Mouse (Mus musculus): ENCODE data around the gene Them7. TPM values are rescaled to one million over a fixed set of nuclear protein-coding genes. Genes with fewer than 3 reads are reported as not detected.
A peak's percentile ranks its signal among the peaks of the same experiment; 100 is the strongest.

Gene Them7
- polyA plus RNA-seq, 1 experiment from 2014 or later, result 0.58 TPM

DNA sequence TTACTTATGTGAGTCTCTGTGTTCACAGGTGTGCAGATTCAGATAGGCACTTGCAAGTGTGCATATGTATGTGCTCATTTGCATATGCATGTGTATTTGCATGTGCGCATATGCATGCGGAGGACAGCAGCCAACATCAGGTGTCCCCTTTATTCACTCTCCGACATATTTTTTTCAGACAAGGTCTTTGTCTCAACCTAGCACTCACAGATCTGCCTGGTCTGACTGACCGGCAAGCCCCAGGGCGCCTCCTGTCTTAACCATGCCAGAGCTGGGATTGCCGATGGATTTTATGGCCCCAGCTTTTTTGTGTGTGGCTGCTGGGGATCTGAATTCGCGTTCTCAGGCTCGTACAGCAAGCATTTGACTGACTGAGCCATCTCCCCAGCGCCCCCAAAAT lies 146.1 kb downstream of the Them7 start:
- Histone ChIP-seq H3K27ac (no peak overlapping the region), H3K4me2 (replicated peaks) (peak overlapping the region; percentile 48), H3K4me3 (no peak overlapping the region), H3K4me1 (peaks cover 7% of the 10 kb centered on the region), H3K9ac (0 out of 2 replicates have a peak overlapping the region, but pooled peaks have one; percentile 22), H3K9me3 (no peaks in the 10 kb centered on the region), H3K36me3 (no peaks in the 10 kb centered on the region), H3K27me3 (replicated peaks) (no peaks in the 10 kb centered on the region)
- WGBS, result 4% methylated on average over 10 of the region's 10 CpGs
- ATAC-seq (ENCODE audit: low FRiP score, low read depth), result peak; percentile 49; the same call in 1 of the 2 replicates

DNA sequence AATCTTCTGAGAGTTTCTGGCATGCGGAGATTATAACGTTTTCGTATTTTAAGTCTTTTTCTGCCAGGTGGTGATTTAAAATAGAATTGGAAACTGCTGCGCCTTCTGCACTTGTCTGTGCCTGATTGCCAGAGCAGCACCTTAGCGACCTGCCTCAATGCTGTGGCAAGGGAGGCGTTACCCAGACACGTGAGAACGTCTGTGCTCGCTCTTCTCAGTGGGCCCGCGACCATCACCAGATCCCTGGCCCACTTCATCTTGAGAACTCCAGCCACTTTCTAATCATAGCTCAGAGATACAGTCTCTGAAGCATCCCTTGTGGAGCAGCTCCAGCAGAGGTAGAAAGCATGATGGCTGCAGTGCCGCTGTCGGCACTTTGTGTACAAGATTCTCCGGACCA lies 146.6 kb downstream of the Them7 start:
- WGBS, result 26% methylated on average over 14 of the region's 14 CpGs
- no peak for ATAC-seq (ENCODE audit: low FRiP score, low read depth)

DNA sequence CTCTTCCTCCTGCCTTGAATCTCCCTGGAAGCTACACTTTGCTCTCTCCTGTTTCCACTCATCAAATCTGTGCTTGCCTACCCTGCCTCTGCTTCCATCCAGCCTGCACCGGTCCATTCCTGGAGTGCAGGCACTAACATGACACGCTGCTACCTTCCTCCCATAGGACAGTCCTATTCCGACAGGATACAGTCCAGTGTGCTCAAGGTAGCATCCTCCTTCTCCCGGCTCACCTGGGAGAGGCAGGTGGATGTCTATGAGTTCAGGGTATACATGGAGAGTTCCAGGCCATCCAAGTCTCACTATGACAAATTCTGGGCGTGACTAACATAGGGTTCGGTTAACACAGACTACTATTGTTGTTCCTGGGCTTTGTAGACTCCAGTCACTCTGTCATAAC lies 148.0 kb downstream of the Them7 start:
- whole genome bisulfite sequencing, result 94% methylated on average over 6 of the region's 6 CpGs
- H3K4me3 ChIP-seq, result no peak overlapping the region
- peaks cover 7% of the 10 kb centered on the region for H3K4me1 ChIP-seq
- H3K9me3 ChIP-seq, result no peaks in the 10 kb centered on the region
- H3K36me3 ChIP-seq, result no peaks in the 10 kb centered on the region
- H3K4me2 ChIP-seq (replicated peaks), result no peak overlapping the region
- H3K27ac ChIP-seq, result no peak overlapping the region
- ATAC-seq (ENCODE audit: low FRiP score, low read depth), result 0 out of 2 replicates have a peak, but pooled peaks have one; percentile 65
- H3K27me3 ChIP-seq (replicated peaks), result no peaks in the 10 kb centered on the region
- H3K9ac ChIP-seq, result no peak overlapping the region

More for the DNA sequence above, 146.6 kb downstream of the Them7 start:
- H3K9me3 ChIP-seq, result no peaks in the 10 kb centered on the region
- H3K9ac ChIP-seq, result 0 out of 2 replicates have a peak overlapping the region, but pooled peaks have one; percentile 22
- H3K4me1 ChIP-seq, result peaks cover 7% of the 10 kb centered on the region
- H3K27me3 ChIP-seq (replicated peaks), result no peaks in the 10 kb centered on the region
- H3K4me3 ChIP-seq, result peak overlapping the region; percentile 18; the same call in 1 of the 2 replicates
- H3K27ac ChIP-seq, result no peak overlapping the region
- peak overlapping the region; percentile 48 for H3K4me2 ChIP-seq (replicated peaks)
- no peaks in the 10 kb centered on the region for H3K36me3 ChIP-seq

DNA sequence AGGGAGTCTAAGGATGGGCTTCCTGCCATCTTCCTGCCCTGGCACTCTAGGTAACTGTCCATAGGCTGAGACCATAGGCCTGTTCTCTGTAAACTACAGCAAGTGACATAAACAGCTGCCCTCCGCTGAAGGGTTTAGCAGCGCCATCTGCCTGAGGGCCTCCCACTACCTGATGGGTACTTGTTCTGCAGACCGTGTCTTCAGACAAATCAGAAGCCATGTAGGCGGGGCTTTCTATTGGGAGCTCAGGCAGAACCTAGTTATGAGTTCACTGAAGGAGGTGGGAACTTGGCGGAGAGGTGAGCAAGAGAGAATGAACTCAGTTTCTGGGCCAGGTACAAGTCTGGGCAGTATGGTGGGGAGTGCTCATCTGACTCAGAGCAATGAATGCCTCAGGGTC lies 148.6 kb downstream of the Them7 start:
- no peaks in the 10 kb centered on the region for H3K36me3 ChIP-seq
- H3K9ac ChIP-seq, result no peak overlapping the region
- H3K27ac ChIP-seq, result no peak overlapping the region
- H3K4me3 ChIP-seq, result no peak overlapping the region
- no peak overlapping the region for H3K4me2 ChIP-seq (replicated peaks)
- H3K4me1 ChIP-seq, result peaks cover 7% of the 10 kb centered on the region
- WGBS, result 86% methylated on average over 5 of the region's 5 CpGs
- ATAC-seq (ENCODE audit: low FRiP score, low read depth), result no peak
- H3K9me3 ChIP-seq, result no peaks in the 10 kb centered on the region
- H3K27me3 ChIP-seq (replicated peaks), result no peaks in the 10 kb centered on the region

DNA sequence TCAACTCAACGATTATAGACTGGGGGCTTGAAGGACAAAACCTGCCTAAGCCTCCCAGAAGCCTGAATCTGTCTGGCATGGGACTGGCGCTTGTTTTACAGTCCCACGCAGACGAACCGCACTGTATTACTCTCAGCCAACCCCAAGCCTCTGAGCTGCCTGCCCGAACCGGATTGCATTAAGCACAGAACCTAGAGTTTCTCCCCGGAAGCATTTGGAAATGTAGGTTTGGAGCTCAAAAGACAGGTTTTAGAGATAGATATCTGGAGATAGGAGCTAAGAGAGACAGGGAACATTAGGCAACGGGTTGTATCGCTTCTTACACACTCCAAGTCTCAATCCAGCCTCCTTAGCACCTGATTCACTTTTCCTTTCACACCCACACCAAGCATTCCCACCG lies 149.5 kb downstream of the Them7 start:
- Histone ChIP-seq H3K4me1 (peaks cover 7% of the 10 kb centered on the region), H3K4me2 (replicated peaks) (no peak overlapping the region), H3K27me3 (replicated peaks) (no peaks in the 10 kb centered on the region), H3K9ac (no peak overlapping the region), H3K4me3 (no peak overlapping the region), H3K9me3 (no peaks in the 10 kb centered on the region), H3K27ac (no peak overlapping the region), H3K36me3 (no peaks in the 10 kb centered on the region)
- WGBS, result 92% methylated on average over 11 of the region's 11 CpGs
- no peak for ATAC-seq (ENCODE audit: low FRiP score, low read depth)

DNA sequence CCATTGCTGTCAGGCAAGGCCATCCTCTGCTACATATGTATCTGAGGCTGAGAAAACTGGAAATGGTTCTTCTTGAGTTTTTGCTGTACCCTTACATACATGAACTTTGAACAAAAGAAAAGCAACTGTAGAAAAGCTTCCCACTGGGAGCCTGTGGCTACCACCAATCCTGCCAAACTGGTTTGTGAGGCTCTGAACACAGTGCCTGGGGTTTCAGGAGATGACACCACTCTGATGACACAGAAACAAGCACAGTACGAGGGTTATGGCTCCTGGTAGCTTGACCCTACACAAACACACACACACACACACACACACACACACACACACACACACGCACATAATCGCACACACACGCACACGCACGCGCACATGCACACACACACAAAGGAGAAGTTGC lies 151.1 kb downstream of the Them7 start:
- ATAC-seq (ENCODE audit: low FRiP score, low read depth), result no peak
- no peak overlapping the region for H3K9ac ChIP-seq
- no peaks in the 10 kb centered on the region for H3K9me3 ChIP-seq
- no peaks in the 10 kb centered on the region for H3K27me3 ChIP-seq (replicated peaks)
- no peaks in the 10 kb centered on the region for H3K36me3 ChIP-seq
- no peak overlapping the region for H3K27ac ChIP-seq
- 91% methylated on average over 7 of the region's 7 CpGs for WGBS
- H3K4me2 ChIP-seq (replicated peaks), result no peak overlapping the region
- H3K4me3 ChIP-seq, result no peak overlapping the region
- peaks cover 6% of the 10 kb centered on the region for H3K4me1 ChIP-seq

DNA sequence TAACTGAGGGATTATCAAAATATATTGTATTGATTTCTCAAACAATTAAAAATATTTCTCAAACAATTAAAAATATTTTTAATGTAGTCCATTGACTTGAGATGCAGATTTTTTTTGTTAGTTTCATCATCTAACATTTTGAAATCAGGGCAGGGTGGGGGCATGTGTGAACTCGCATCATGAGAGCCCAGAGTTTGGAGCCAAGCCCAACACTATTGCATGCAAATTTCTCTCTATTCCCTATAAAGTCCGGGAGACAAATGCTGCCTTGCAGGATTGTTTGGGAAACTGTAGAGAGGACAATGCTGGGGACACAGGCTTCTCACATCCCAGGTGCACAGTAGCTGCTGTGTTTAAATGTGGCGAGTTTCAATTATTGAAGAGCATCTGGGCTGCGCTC lies 151.6 kb downstream of the Them7 start:
- Histone ChIP-seq H3K4me2 (replicated peaks) (no peak overlapping the region), H3K9me3 (no peaks in the 10 kb centered on the region), H3K27me3 (replicated peaks) (no peaks in the 10 kb centered on the region), H3K27ac (no peak overlapping the region), H3K4me1 (peaks cover 3% of the 10 kb centered on the region), H3K4me3 (no peak overlapping the region), H3K36me3 (no peaks in the 10 kb centered on the region), H3K9ac (no peak overlapping the region)
- 83% methylated on average over 4 of the region's 4 CpGs for WGBS
- ATAC-seq (ENCODE audit: low FRiP score, low read depth), result no peak

DNA sequence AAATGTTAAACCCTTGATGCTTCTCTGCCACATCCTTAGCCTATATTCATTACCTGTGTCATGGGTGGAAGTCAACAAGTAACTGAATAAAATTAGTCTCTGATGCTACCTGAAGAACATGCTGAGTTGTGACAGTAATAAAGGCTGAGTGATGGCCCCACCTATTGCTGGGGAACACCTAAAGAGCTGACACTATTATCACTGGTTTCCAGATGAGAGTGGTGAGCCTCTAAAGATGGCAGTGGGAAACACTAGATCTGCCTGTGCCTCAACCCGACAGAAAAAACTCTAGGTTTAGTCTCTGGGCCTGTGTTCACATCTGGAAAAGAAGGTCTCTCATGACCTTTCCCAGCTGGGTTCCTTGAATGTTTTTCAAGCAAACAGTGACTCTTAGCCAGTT lies 155.6 kb downstream of the Them7 start:
- Histone ChIP-seq H3K27me3 (replicated peaks) (no peaks in the 10 kb centered on the region), H3K9ac (no peak overlapping the region), H3K9me3 (no peaks in the 10 kb centered on the region), H3K4me2 (replicated peaks) (no peak overlapping the region), H3K36me3 (no peaks in the 10 kb centered on the region), H3K4me1 (no peaks in the 10 kb centered on the region), H3K4me3 (no peak overlapping the region), H3K27ac (no peak overlapping the region)
- whole genome bisulfite sequencing, result 63% methylated on average over 1 of the region's 1 CpGs
- no peak for ATAC-seq (ENCODE audit: low FRiP score, low read depth)

DNA sequence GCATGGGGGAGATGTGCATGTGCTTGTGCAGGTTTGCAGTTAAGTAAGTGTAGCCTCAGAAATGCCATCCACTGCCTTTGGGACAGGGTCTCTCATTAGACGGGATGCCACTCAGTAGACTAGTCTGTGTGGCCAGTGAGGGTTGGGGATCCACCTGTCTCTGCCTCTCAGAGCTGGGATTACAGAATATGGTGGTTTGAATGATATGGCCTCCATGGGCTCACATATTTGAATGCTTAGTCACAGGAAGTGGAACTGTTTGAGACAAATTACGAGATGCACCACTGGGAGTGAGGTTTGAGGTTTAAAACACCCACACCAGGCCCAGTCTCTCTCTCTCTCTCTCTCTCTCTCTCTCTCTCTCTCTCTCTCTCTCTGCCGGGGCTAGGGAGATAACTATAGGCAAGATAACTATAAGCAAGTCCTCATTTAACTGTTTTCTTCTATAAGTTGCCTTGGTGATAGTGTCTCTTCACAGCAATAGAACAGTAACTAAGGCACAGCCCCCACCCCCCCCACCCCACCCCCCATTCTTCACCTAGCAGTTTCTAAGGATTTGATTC lies 156.7 kb downstream of the Them7 start:
- Histone ChIP-seq H3K9ac (no peak overlapping the region), H3K36me3 (peaks cover 9% of the 10 kb centered on the region; the same call in 1 of the 2 replicates), H3K9me3 (no peaks in the 10 kb centered on the region), H3K27ac (no peak overlapping the region), H3K27me3 (replicated peaks) (no peaks in the 10 kb centered on the region), H3K4me3 (no peak overlapping the region), H3K4me1 (no peaks in the 10 kb centered on the region), H3K4me2 (replicated peaks) (no peak overlapping the region)
- 86% methylated on average over 3 of the region's 3 CpGs for WGBS
- no peak for ATAC-seq (ENCODE audit: low FRiP score, low read depth)

DNA sequence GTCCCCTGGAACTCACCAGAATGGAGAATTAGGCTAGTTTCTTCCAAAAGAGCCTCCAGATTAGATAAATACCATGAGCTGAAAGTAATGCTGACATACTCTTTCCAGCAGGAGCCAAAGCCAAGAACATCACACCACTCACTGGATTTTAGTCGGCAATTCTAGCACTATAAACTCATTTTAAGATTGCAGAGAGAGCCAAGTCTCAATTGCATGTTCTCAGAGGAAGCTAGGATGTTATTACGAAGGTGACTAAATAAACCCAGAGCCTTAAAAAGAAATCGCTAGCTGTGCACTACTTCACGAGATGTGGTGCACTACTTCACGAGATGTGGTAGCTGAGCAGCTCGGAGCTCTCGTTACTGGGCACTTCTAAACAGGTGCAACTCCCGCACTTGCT lies 158.9 kb downstream of the Them7 start:
- WGBS, result 92% methylated on average over 8 of the region's 8 CpGs
- Histone ChIP-seq H3K9ac (no peak overlapping the region), H3K9me3 (no peaks in the 10 kb centered on the region), H3K36me3 (peaks cover 23% of the 10 kb centered on the region), H3K4me2 (replicated peaks) (no peak overlapping the region), H3K27ac (no peak overlapping the region), H3K4me1 (no peaks in the 10 kb centered on the region), H3K4me3 (no peak overlapping the region), H3K27me3 (replicated peaks) (no peaks in the 10 kb centered on the region)
- no peak for ATAC-seq (ENCODE audit: low FRiP score, low read depth)

DNA sequence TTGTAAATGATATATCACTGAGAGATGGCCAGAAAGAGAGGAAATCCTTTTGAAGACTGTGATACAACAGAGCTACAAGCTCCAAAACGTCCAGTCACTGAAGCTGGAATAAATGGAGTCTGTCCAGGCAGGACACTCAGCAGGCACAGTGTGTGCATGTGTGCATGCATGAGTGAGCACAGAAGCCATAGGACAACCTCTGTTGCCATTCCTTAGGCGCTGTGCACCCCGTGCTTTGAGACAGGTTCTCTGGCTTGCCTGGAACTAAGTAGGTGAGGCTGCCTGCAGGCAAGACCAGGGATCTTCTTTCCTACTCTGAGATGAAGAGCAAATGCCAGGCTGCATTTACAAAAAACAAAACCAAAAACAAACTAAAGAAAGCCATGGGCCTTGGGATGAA lies 160.9 kb downstream of the Them7 start:
- H3K27me3 ChIP-seq (replicated peaks), result no peaks in the 10 kb centered on the region
- no peak overlapping the region for H3K4me3 ChIP-seq
- H3K9ac ChIP-seq, result no peak overlapping the region
- ATAC-seq (ENCODE audit: low FRiP score, low read depth), result no peak
- H3K27ac ChIP-seq, result no peak overlapping the region
- 80% methylated on average over 3 of the region's 3 CpGs for WGBS
- H3K4me2 ChIP-seq (replicated peaks), result no peak overlapping the region
- H3K9me3 ChIP-seq, result no peaks in the 10 kb centered on the region
- peaks cover 32% of the 10 kb centered on the region for H3K36me3 ChIP-seq
- H3K4me1 ChIP-seq, result no peaks in the 10 kb centered on the region

DNA sequence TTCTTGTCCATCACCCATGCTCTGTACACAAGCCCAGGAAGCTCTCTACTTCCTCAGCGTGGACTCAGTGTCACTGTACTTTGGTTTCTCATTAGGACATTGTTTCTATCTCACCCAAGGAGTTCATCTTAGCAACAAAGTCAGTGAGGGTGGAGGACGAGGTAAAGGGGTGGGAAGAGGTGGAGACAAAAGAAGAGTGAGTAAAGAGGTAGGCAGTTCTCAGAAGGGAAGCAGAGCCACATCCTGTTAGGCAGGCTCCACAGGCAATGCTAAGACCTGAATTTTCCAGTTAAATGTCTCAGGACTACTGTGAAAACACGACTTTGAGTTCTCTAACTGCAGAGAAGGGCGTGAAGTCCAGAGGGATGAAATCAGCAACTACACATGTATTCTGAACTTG lies 162.3 kb downstream of the Them7 start:
- no peaks in the 10 kb centered on the region for H3K4me1 ChIP-seq
- H3K27me3 ChIP-seq (replicated peaks), result no peaks in the 10 kb centered on the region
- H3K9ac ChIP-seq, result no peak overlapping the region
- H3K27ac ChIP-seq, result no peak overlapping the region
- no peak for ATAC-seq (ENCODE audit: low FRiP score, low read depth)
- WGBS, result 89% methylated on average over 4 of the region's 4 CpGs
- H3K36me3 ChIP-seq, result peaks cover 39% of the 10 kb centered on the region
- no peaks in the 10 kb centered on the region for H3K9me3 ChIP-seq
- no peak overlapping the region for H3K4me2 ChIP-seq (replicated peaks)
- no peak overlapping the region for H3K4me3 ChIP-seq
